In genomic region chr13:99058131-99058970, GRCm38 (mm10) we compare ENCODE assay signal across 11 mouse cellular contexts.
DNase-seq lines count a peak whose midpoint lies in the region; ATAC-seq and TF ChIP-seq lines count a peak whose summit lies in the region.
"Had no signal": no experiment of that assay in that cellular context is flagged by ENCODE, and none has a peak within 500 bp of the region (broad histone marks: within the 10 kb centered on the region; RNA-seq: fewer than 3 reads in every experiment).

No protein-coding gene starts in this region.

- ATAC-seq in limb, embryonic 15.5 days (ENCODE audit: insufficient number of reproducible peaks, low FRiP score, low TSS enrichment, low read depth) = peak; percentile 76

- H3K27me3 ChIP-seq in limb, embryonic 15.5 days = no peaks in the 10 kb centered on the region
- no peaks in the 10 kb centered on the region for H3K27me3 ChIP-seq in thymus, adult 2 months (ENCODE audit: control insufficient read depth, insufficient read depth, low read length)
- H3K27me3 ChIP-seq: neural tube, embryonic 13.5 days had no signal

- no peak for TF ChIP-seq CTCF in gastrocnemius, adult 2 months (IDR thresholded peaks at IDR 0.05)
- no peak for TF ChIP-seq CTCF in thymus, adult 2 months (IDR thresholded peaks at IDR 0.05; ENCODE audit: borderline replicate concordance, control insufficient read depth, extremely low read depth, insufficient read depth, low read length, poor library complexity)

- TF ChIP-seq POLR2A in thymus, adult 2 months (IDR thresholded peaks at IDR 0.05; ENCODE audit: control insufficient read depth, extremely low read depth, insufficient read depth, low read length, poor library complexity) = no peak

- H3K27ac ChIP-seq in gastrocnemius, adult 2 months = peak overlapping the region; percentile 62
- H3K27ac ChIP-seq in limb, embryonic 15.5 days = no peak overlapping the region
- H3K27ac ChIP-seq in thymus, adult 2 months (ENCODE audit: control insufficient read depth, insufficient read depth, low read length) = no peak overlapping the region
- H3K27ac ChIP-seq: hindbrain, embryonic 13.5 days; macrophage had no signal

- WGBS in limb, embryonic 15.5 days = 59% methylated on average over 13 of the region's 13 CpGs
- WGBS in thymus, adult 2 months = 88% methylated on average over 13 of the region's 13 CpGs

- DNase-seq in urinary bladder, postnatal 14 days (ENCODE audit: low spot score) = peak; percentile 27
- no peak for DNase-seq in urinary bladder, adult 18-20 months (ENCODE audit: low spot score in 2 of 2)
- peak; percentile 63 for DNase-seq in gastrocnemius, adult 2 months
- DNase-seq in kidney, postnatal 36 days = no peak
- no peak for DNase-seq in yolk sac, embryonic 10.5 days (ENCODE audit: low spot score)
- no peak for DNase-seq in thymus, adult 2 months
- DNase-seq: spleen, adult 18-20 months had no signal

- H3K4me1 ChIP-seq in limb, embryonic 15.5 days = peaks cover 5% of the 10 kb centered on the region; the same call in 1 of the 2 replicates
- H3K4me1 ChIP-seq in thymus, adult 2 months (replicated peaks; ENCODE audit: control insufficient read depth, insufficient read depth, low read length) = no peaks in the 10 kb centered on the region

- no peaks in the 10 kb centered on the region for H3K9me3 ChIP-seq in limb, embryonic 15.5 days
- H3K9me3 ChIP-seq: hindbrain, embryonic 13.5 days; neural tube, embryonic 13.5 days had no signal

- no peak overlapping the region for H3K9ac ChIP-seq in limb, embryonic 15.5 days
- H3K9ac ChIP-seq: hindbrain, embryonic 13.5 days; neural tube, embryonic 13.5 days had no signal

- no peaks in the 10 kb centered on the region for H3K36me3 ChIP-seq in limb, embryonic 15.5 days
- H3K36me3 ChIP-seq in thymus, adult 2 months (ENCODE audit: control insufficient read depth, insufficient read depth, low read length) = no peaks in the 10 kb centered on the region
- H3K36me3 ChIP-seq: hindbrain, embryonic 13.5 days; neural tube, embryonic 13.5 days had no signal

- H3K4me3 ChIP-seq in gastrocnemius, adult 2 months = no peak overlapping the region
- no peak overlapping the region for H3K4me3 ChIP-seq in limb, embryonic 15.5 days
- H3K4me3 ChIP-seq in thymus, adult 2 months (ENCODE audit: control insufficient read depth, insufficient read depth, low read length) = no peak overlapping the region
- H3K4me3 ChIP-seq: hindbrain, embryonic 13.5 days; neural tube, embryonic 13.5 days had no signal

- intact Hi-C loops in gastrocnemius, adult 2 months (cut with DNase I) = no loop called here

- H3K4me2 ChIP-seq in limb, embryonic 15.5 days = no peak overlapping the region
- H3K4me2 ChIP-seq: hindbrain, embryonic 13.5 days; neural tube, embryonic 13.5 days had no signal

Comparison
In these comparisons a context has a peak if more than half of its experiments do, and no peak if none do; other contexts are left out.
1. DNase-seq: peak in urinary bladder, postnatal 14 days (single experiment) and gastrocnemius, adult 2 months (single experiment); none in urinary bladder, adult 18-20 months (0 of 2), kidney, postnatal 36 days (0 of 2), yolk sac, embryonic 10.5 days (single experiment) and thymus, adult 2 months (single experiment).